Mouse (Mus musculus) skeletal muscle tissue, adult 2 months (tissue): Measurements from ENCODE around the gene Awat2.
"Not testable (repeated sequence)": the region's sequence is repeated elsewhere in the genome, so short reads cannot be mapped to it uniquely, and the experiment has no call there.

ENCODE experiments used
- DNase-seq: peaks from one replicate; pipeline ENCODE4 v3.0.0-alpha.2; 2012; ENCODE audit warnings: low read depth, low spot score

The Awat2 gene

DNA sequence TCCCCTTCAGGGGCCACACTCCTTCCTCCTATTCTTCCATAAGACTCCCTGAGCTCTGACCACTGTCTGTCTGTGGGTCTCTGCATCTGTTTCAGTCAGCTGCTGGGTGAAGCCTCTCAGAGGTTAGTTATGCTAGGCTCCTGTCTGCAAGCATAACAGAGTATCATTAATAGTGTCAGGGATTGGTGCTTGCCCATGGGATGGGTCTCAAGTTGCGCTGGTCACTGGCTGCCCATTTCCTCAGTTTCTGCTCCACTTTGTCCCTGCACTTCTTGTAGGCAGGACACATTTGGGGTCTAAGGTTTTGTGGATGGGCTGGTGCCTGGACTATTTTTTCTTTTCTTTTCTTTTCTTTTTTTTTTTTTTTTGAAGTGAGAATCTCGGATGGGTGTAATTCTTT is at the start of gene Awat2:
Gene Awat2, minus strand, starts transcription at position 101 of the 400 bp plus-strand sequence.
- DNase-seq, result not testable (repeated sequence)

DNA sequence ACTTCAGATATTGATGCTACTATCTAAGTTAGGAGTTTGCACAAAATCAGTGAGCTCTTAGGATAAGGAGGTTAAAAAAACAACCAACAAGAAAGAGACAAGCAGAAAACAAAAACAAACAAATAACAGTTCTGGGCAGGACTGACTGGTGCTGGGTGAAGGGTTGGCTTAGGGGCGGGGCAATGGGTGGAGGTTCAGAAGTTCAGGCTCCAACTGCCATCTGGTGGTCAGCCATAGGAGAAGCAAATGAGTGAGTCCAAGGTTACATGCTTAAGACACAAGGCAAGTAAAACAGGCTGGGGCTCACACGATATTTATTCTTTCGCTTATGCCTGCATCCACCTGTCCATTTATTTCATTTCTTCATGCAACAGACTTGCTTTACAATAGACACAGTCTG is 37.8 kb upstream of the Awat2 start:
- peak; percentile 55 for DNase-seq

DNA sequence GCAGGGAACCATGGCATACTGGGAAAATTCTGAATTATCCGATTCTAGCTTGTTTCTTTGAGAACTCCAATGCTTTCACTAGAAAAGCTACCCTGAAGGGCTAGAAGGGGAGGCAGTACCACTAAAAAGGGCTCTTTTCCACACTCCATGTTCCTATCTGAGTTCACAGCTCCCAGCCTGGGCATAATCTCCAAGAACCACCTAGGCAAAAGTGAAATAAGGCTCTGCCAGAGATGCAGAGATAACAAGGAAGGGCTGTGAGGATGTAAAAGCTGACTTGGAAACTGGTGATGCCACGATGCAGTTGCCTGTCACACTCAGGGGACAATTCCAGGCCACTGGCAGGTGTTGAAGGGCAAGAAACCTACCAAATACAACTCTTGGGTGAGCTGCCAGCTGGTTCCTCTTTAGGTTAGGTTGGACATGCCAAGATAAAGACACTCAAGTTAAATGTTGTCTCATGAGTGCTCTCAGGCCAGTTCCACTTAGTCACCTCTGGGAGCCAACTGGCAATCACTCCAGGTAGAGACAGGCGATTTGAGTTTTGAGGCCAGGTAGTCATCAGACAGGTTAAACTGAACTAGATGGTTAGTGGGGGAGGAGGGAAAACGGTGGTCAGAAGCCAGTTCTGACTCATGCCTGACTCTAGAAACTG is 33.2 kb upstream of the Awat2 start:
- no peak for DNase-seq

- peak; percentile 48 for DNase-seq
These were observed 29.0 kb upstream of the Awat2 start for GRCm38 (mm10) chrX:100471491-100471890.

GRCm38 (mm10) chrX:100470126-100470525 is 27.6 kb upstream of the Awat2 start:
- DNase-seq, result no peak

DNA sequence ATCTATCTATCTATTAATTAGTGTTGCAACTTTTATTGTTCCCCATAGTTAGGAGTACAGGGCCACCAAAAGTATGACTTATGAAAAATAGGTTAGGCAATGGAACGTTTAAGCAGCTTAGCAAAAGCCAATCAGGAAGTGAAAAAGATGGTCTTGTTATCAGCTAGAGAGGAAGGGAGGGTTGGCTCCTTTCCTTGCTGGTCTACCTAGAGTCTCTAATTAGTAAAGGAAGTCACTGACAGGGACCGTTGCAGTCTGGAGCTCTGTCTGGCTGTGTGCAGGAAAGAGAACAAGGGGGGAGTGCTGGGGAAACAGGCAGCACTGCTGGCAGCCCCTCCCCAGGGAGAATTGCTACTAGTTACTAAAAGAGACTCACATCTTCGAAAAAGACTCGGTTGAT is 25.5 kb upstream of the Awat2 start:
- no peak for DNase-seq

GRCm38 (mm10) chrX:100443532-100443931 is 1.0 kb upstream of the Awat2 start:
- DNase-seq, result no peak

DNA sequence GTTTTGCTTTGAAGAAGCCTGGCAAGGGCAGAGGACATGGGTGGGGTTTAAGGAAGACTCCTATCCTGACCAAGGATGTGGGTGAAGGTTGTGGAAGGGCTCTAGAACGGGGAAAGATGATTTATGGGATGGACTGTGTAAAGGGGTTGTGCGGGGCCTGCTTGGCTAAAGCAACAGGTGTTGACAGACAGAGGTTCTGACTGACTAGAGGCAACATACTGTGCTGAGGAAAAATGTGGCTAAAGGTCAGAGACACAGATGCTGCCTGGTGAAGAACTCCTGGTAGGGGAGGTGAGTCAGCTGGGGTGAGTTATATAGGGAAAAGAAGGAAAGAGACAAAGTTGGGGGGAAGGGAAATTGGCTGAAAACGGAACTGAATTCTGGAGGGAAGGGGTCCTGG is 10.2 kb downstream of the Awat2 start:
- DNase-seq, result peak; percentile 7

DNA sequence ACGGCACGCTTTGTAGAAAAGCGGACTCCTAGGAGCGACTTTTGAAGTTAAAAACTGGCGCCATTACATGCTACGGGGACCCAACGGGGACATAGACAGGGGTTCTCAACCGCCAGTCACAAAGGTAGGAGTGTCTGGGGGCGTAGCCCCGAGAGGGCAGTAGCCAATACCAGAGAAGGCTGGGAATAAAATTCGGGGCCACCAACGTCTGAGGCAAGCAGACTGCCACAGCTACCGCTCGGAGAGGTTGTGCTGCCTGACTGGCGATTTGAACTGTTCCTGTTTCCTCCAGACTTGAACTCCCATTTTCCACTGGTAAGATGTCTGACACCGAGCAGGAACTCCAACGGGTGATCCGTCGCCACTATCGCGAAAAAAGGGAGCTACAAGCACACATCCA is 13.8 kb downstream of the Awat2 start, which contains the start of gene Otud6a:
Gene Otud6a, plus strand, starts transcription at position 321 of the 400 bp plus-strand sequence.
- DNase-seq, result no peak

- no peak for DNase-seq
These were observed 33.3 kb downstream of the Awat2 start for GRCm38 (mm10) chrX:100409245-100409644.

DNA sequence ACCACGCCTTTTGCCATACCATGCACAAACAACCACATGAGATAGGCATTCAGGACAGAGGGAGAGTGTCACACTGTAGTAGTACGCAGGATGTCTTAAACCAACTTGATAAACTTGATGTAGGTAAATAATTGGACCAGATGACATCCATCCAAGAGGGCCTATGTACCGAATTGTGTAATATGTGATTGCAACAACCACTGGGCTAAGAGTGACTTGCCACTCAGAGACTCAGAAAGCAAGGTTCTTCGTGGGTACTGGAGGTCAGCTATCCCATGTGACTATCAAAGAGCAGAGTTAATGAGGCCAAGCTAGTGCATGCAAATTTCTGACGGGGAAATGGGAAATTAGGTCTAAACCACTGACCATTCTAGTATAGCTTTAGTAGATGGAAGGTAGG is 40.9 kb downstream of the Awat2 start:
- DNase-seq, result no peak

DNA sequence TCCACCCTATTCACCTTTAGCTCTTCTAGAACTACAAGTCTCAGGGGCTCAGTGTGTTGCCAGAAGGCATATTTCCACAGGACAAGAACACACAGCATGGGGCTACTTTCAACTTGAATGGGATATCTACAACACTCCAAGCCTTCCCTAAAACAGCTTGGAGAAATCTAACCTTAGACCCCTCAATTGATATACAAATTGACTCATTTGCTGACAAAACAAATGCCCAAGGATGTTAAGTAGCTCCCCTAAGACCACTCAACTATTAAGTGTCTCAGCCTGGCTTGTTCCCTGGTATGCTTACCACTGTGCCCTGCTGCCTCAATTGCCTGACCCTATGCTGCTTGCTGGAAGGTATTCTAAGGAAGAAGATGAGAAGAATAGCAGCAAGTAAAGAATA is 41.6 kb downstream of the Awat2 start:
- DNase-seq, result no peak

- DNase-seq, result peak; percentile 2
These were observed 47.5 kb downstream of the Awat2 start for GRCm38 (mm10) chrX:100395026-100395425.

GRCm38 (mm10) chrX:100394223-100394861 is 48.2 kb downstream of the Awat2 start:
- DNase-seq, result no peak

GRCm38 (mm10) chrX:100392304-100392703 is 50.2 kb downstream of the Awat2 start:
- peak; percentile 15 for DNase-seq

GRCm38 (mm10) chrX:100389887-100390286 is 52.6 kb downstream of the Awat2 start:
- DNase-seq, result no peak

DNA sequence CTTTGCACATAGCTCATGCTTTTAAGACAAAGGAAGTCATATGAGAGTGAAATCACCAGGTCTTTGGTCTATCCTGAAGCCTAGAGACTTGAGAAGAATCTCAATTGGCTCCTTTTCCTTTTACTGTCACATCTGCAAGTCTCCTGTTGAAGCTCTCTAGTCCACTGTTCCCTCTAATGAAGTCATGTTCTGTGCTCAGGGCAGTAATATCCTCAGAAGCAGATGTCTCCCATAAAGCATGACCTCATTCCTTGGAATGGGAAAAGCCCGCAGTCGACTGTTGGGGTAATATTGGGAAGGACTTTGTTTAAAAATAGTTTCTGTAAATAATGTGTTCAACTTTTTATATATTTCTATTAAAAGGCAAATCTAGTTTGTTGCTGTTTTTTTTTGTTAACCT is 85.5 kb downstream of the Awat2 start:
- DNase-seq, result peak; percentile 32
